Mouse (Mus musculus): ENCODE measurements around the gene Rpl24. TPM values are rescaled to one million over a fixed set of nuclear protein-coding genes. Genes with fewer than 3 reads are reported as not detected.

Rpl24 gene
- total RNA-seq, 2 experiments from 2014 or later: 384 to 396 TPM

Other genes with a start within 250 kb of the Rpl24 start
- 1 to 10 TPM; 2.9 to 3.8 TPM for gene Nfkbiz, start 127.4 kb upstream of the Rpl24 start, total RNA-seq (2021)
- 10 to 100 TPM in 1 of 2 experiments, 1 to 10 TPM in 1; 9.9 to 11.4 TPM for gene Nxpe3, start 71.0 kb upstream of the Rpl24 start, total RNA-seq (2021)
- gene Cep97, start 31.4 kb upstream of the Rpl24 start, total RNA-seq (2021): 10 to 100 TPM; 11.3 to 14.7 TPM
- gene Zbtb11, start 7.6 kb downstream of the Rpl24 start, total RNA-seq (2021): 10 to 100 TPM; 41.7 to 49.3 TPM
- 100 to 1,000 TPM; 164 to 168 TPM for gene Pcnp, start 63.5 kb downstream of the Rpl24 start, total RNA-seq (2021)
- 10 to 100 TPM in 1 of 2 experiments, 1 to 10 TPM in 1; 8.5 to 10.9 TPM for gene Trmt10c, start 71.5 kb downstream of the Rpl24 start, total RNA-seq (2021)
- 10 to 100 TPM; 33.1 to 48.4 TPM for gene Senp7, start 82.1 kb downstream of the Rpl24 start, total RNA-seq (2021)
- 1 to 10 TPM in 1 of 2 experiments, under 1 TPM in 1; 0.62 to 1.0 TPM for gene Impg2, start 238.0 kb downstream of the Rpl24 start, total RNA-seq (2021)

Data from left cerebral cortex, postnatal 36 days (tissue).